Mouse (Mus musculus): ENCODE measurements around the gene Amt. TPM values are rescaled to one million over a fixed set of nuclear protein-coding genes. Genes with fewer than 3 reads are reported as not detected.

Gene Amt
- polyA plus RNA-seq, 1 experiment: 69.2 TPM

DNA sequence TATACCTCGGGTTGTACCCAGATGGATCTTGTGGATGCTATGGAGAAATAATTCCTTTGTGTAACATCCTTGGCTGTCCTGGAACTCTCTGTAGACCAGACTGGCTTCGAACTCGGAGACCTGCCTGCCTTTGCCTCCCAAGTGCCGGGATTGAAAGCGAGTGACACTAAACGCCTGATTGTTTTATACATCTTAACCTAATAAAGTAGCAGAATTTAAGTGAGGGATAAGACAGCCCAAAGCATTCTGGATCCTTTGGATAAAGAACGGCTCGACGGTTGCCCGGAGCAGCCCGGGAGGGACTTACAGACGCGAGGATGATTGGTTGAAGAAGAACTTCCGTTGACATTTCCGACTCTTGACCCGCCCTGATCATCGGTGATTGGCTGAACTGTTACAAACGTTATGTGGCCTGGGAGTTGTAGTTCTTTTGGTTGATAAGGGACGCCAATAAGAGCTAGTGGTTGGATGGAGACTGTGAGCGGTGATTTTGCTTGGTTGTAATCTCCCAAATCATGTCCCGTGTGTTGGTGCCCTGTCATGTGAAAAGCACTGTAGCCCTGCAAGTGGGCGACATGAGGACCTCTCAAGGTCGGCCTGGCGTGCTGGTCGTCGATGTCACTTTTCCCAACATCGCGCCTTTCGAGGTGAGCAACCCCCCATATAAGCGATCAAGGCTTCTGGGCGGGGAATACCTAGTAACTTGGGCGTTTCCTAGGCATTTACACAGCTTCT, 6.5 kb upstream of the Amt start, which contains the start of gene Nicn1:
Nicn1 (plus strand) TSS at position 414 of the 735 bp plus-strand sequence.
- 0 out of 2 replicates have a peak within 1 kb of the TSS, but pooled peaks have one; percentile 21 for H3K27ac ChIP-seq (ENCODE audit: insufficient read depth, low read length)
- H3K27me3 ChIP-seq (ENCODE audit: control insufficient read depth, insufficient read depth, low read length, poor library complexity, severe bottlenecking): no peaks in the 10 kb centered on the region
- H3K4me3 ChIP-seq (ENCODE audit: low read depth, low read length): peak within 1 kb of the TSS; percentile 95
- no peaks in the 10 kb centered on the region for H3K4me1 ChIP-seq (ENCODE audit: control insufficient read depth, insufficient read depth, low read length)
- H3K9ac ChIP-seq (ENCODE audit: low read depth, poor library complexity, severe bottlenecking): peak within 1 kb of the TSS; percentile 64
- H3K9me3 ChIP-seq (replicated peaks; ENCODE audit: control insufficient read depth, insufficient read depth, low read length, poor library complexity, severe bottlenecking): no peaks in the 10 kb centered on the region
- TF ChIP-seq POLR2A (IDR thresholded peaks at IDR 0.05; ENCODE audit: insufficient read depth, low read length) (no peak), CTCF (IDR thresholded peaks at IDR 0.05; ENCODE audit: low read depth, low read length) (no peak), EP300 (IDR thresholded peaks at IDR 0.05; ENCODE audit: insufficient read depth, low read depth, low read length) (no peak)
- no peaks in the 10 kb centered on the region for H3K36me3 ChIP-seq (ENCODE audit: control insufficient read depth, insufficient read depth, low read length, poor library complexity, severe bottlenecking)

DNA sequence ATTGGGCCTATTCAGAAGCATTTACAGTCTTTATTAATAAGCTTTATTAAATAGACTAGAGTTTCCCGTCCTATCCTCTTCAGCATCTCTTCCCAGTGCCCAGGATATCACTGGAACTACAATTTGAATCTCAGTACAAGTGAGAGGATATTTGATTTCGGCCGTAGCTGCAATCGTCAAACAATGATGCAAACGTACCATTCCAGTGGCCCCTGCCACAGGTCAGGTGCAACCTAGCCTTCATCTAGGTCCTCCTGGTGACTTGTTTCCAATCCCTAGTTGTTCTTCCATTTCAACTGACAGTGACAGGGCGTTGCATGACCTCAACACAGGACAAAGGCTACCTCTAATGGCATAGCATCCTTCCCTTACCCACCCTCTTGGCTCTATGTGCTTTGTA, 5.9 kb upstream of the Amt start:
- Histone ChIP-seq H3K27ac (ENCODE audit: insufficient read depth, low read length) (no peak overlapping the region), H3K36me3 (ENCODE audit: control insufficient read depth, insufficient read depth, low read length, poor library complexity, severe bottlenecking) (no peaks in the 10 kb centered on the region), H3K9me3 (replicated peaks; ENCODE audit: control insufficient read depth, insufficient read depth, low read length, poor library complexity, severe bottlenecking) (no peaks in the 10 kb centered on the region), H3K4me1 (ENCODE audit: control insufficient read depth, insufficient read depth, low read length) (peaks cover 2% of the 10 kb centered on the region), H3K4me3 (ENCODE audit: low read depth, low read length) (peak overlapping the region; percentile 29), H3K27me3 (ENCODE audit: control insufficient read depth, insufficient read depth, low read length, poor library complexity, severe bottlenecking) (no peaks in the 10 kb centered on the region), H3K9ac (ENCODE audit: low read depth, poor library complexity, severe bottlenecking) (no peak overlapping the region)
- TF ChIP-seq POLR2A (IDR thresholded peaks at IDR 0.05; ENCODE audit: insufficient read depth, low read length) (no peak), CTCF (IDR thresholded peaks at IDR 0.05; ENCODE audit: low read depth, low read length) (no peak), EP300 (IDR thresholded peaks at IDR 0.05; ENCODE audit: insufficient read depth, low read depth, low read length) (no peak)

DNA sequence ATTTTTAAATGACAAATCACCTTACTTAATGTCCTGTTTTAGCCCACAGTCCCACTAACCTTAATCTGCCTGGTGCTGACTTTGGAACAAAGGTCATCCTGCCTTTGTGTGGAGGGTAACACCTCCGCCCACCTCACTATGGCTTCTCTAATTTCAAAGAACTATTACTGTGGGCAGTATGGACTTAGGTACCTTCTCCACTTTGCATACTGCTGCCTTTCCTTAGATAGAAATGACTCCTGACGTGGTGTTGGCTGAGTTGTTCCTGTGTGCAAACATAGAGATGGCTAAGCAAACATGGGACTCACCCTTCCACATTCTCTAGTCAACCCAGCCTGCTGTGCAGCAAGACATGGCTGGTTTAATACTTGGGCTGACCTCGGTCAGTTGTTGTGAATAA, 5.2 kb downstream of the Amt start:
- TF ChIP-seq POLR2A (IDR thresholded peaks at IDR 0.05; ENCODE audit: insufficient read depth, low read length): no peak
- TF ChIP-seq EP300 (IDR thresholded peaks at IDR 0.05; ENCODE audit: insufficient read depth, low read depth, low read length): no peak
- no peak for TF ChIP-seq CTCF (IDR thresholded peaks at IDR 0.05; ENCODE audit: low read depth, low read length)
- Histone ChIP-seq H3K9ac (ENCODE audit: low read depth, poor library complexity, severe bottlenecking) (no peak overlapping the region), H3K36me3 (ENCODE audit: control insufficient read depth, insufficient read depth, low read length, poor library complexity, severe bottlenecking) (peaks cover 17% of the 10 kb centered on the region), H3K9me3 (replicated peaks; ENCODE audit: control insufficient read depth, insufficient read depth, low read length, poor library complexity, severe bottlenecking) (no peaks in the 10 kb centered on the region), H3K27me3 (ENCODE audit: control insufficient read depth, insufficient read depth, low read length, poor library complexity, severe bottlenecking) (no peaks in the 10 kb centered on the region), H3K4me1 (ENCODE audit: control insufficient read depth, insufficient read depth, low read length) (no peaks in the 10 kb centered on the region), H3K4me3 (ENCODE audit: low read depth, low read length) (no peak overlapping the region), H3K27ac (ENCODE audit: insufficient read depth, low read length) (no peak overlapping the region)

DNA sequence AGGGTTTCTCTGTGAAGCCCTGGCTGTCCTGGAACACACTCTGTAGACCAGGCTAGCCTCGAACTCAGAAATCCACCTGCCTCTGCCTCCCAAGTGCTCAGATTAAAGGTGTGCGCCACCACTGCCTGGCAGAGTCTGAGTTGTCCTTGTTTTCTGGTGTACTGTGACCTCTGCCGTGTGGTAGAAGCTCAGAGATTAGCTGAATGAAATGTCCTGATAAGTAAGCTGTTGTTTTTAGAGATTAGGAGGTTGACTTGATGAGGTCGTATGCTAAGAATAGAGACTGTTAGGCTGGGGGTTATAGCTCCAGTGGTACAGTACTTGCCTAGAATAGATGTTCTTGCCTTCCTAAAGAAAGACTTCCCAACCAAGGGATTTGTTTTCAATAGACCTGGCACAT, 8.1 kb downstream of the Amt start:
- Histone ChIP-seq H3K36me3 (ENCODE audit: control insufficient read depth, insufficient read depth, low read length, poor library complexity, severe bottlenecking) (peaks cover 10% of the 10 kb centered on the region), H3K9ac (ENCODE audit: low read depth, poor library complexity, severe bottlenecking) (peak overlapping the region; percentile 64; the same call in 1 of the 2 replicates), H3K9me3 (replicated peaks; ENCODE audit: control insufficient read depth, insufficient read depth, low read length, poor library complexity, severe bottlenecking) (no peaks in the 10 kb centered on the region), H3K27me3 (ENCODE audit: control insufficient read depth, insufficient read depth, low read length, poor library complexity, severe bottlenecking) (no peaks in the 10 kb centered on the region), H3K4me3 (ENCODE audit: low read depth, low read length) (no peak overlapping the region), H3K27ac (ENCODE audit: insufficient read depth, low read length) (no peak overlapping the region), H3K4me1 (ENCODE audit: control insufficient read depth, insufficient read depth, low read length) (no peaks in the 10 kb centered on the region)
- TF ChIP-seq POLR2A (IDR thresholded peaks at IDR 0.05; ENCODE audit: insufficient read depth, low read length) (no peak), CTCF (IDR thresholded peaks at IDR 0.05; ENCODE audit: low read depth, low read length) (no peak), EP300 (IDR thresholded peaks at IDR 0.05; ENCODE audit: insufficient read depth, low read depth, low read length) (no peak)

DNA sequence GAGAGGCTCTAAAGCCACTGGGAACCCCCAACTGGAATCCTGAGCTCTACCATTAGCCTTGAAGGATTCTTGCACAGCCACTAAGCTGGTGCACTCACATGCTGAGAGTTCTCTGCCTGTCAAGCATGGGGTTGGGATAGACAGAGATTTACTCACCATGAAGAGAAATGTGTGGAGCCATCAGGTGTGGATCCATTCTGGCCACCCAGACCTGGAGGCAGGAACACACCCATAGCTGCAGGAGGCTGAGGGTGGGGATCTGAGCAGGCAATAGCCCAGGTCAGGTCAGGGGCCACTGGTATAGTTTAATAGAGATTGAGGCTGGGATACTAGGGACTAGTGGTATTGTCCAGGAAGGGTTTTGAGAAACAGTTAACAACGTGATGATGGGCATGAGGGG, 8.5 kb downstream of the Amt start:
- peaks cover 9% of the 10 kb centered on the region for H3K36me3 ChIP-seq (ENCODE audit: control insufficient read depth, insufficient read depth, low read length, poor library complexity, severe bottlenecking)
- TF ChIP-seq POLR2A (IDR thresholded peaks at IDR 0.05; ENCODE audit: insufficient read depth, low read length) (no peak), CTCF (IDR thresholded peaks at IDR 0.05; ENCODE audit: low read depth, low read length) (no peak), EP300 (IDR thresholded peaks at IDR 0.05; ENCODE audit: insufficient read depth, low read depth, low read length) (no peak)
- peak overlapping the region; percentile 64 for H3K9ac ChIP-seq (ENCODE audit: low read depth, poor library complexity, severe bottlenecking)
- peak overlapping the region; percentile 33; the same call in 1 of the 2 replicates for H3K27ac ChIP-seq (ENCODE audit: insufficient read depth, low read length)
- H3K9me3 ChIP-seq (replicated peaks; ENCODE audit: control insufficient read depth, insufficient read depth, low read length, poor library complexity, severe bottlenecking): no peaks in the 10 kb centered on the region
- H3K4me1 ChIP-seq (ENCODE audit: control insufficient read depth, insufficient read depth, low read length): no peaks in the 10 kb centered on the region
- peak overlapping the region; percentile 97 for H3K4me3 ChIP-seq (ENCODE audit: low read depth, low read length)
- H3K27me3 ChIP-seq (ENCODE audit: control insufficient read depth, insufficient read depth, low read length, poor library complexity, severe bottlenecking): no peaks in the 10 kb centered on the region

Measured in ES-Bruce4 (cell line).